Mouse (Mus musculus): ENCODE measurements around the gene Nacc1.

- TF ChIP-seq ZNF384 (IDR thresholded peaks at IDR 0.05; ENCODE audit: low read depth, low read length): no peak
- TF ChIP-seq ZC3H11A (IDR thresholded peaks at IDR 0.05; ENCODE audit: borderline replicate concordance, low read depth, low read length): no peak
- no peak for TF ChIP-seq CHD2 (IDR thresholded peaks at IDR 0.05; ENCODE audit: low read depth, low read length)
Measured at GRCm38 (mm10) chr8:84704867-84705831, 17.5 kb upstream of the Nacc1 start.

Data from ES-E14 (cell line).